28 mouse cellular contexts compared by ENCODE assay signal in genomic region chr3:96808136-96808535, GRCm38 (mm10). TPM values are rescaled to one million over a fixed set of nuclear protein-coding genes. Genes with fewer than 3 reads are reported as not detected.
DNase-seq lines count a peak whose midpoint lies in the region; ATAC-seq and TF ChIP-seq lines count a peak whose summit lies in the region.
"Had no signal": no experiment of that assay in that cellular context is flagged by ENCODE, and none has a peak within 500 bp of the region (broad histone marks: within the 10 kb centered on the region; RNA-seq: fewer than 3 reads in every experiment).

No protein-coding gene starts in this region.

- H3K9me3 ChIP-seq in intestine, embryonic 16.5 days (ENCODE audit: control insufficient read depth, low read length): no peaks in the 10 kb centered on the region
- H3K9me3 ChIP-seq: forebrain, embryonic 15.5 days; heart, embryonic 10.5 days; hindbrain, embryonic 15.5 days; intestine, embryonic 15.5 days had no signal

- peak; percentile 22 for DNase-seq in retina, postnatal 1 day
- no peak for DNase-seq in retina, embryonic 14.5 days (ENCODE audit: low spot score)
- peak; percentile 89 for DNase-seq in ES-CJ7 (ENCODE audit: low read depth, low spot score)
- DNase-seq in R1 (ENCODE audit: low read depth, low spot score): peak; percentile 97
- peak; percentile 46 for DNase-seq in brain, embryonic 14.5 days (ENCODE audit: low read depth)
- DNase-seq in adrenal gland, postnatal 4 days (ENCODE audit: low spot score in 2 of 2): no peak
- no peak for DNase-seq in layer of hippocampus, postnatal 14 days (ENCODE audit: low spot score in 2 of 2)
- DNase-seq: adrenal gland, postnatal 10 days; adrenal gland, postnatal 36 days; cerebellum, adult 11-12 months; cerebellum, adult 9-10 months; gastrocnemius, postnatal 25 days; heart, adult 18-20 months; kidney, adult 18-20 months had no signal

- TF ChIP-seq POLR2A in brain, embryonic 14.5 days (IDR thresholded peaks at IDR 0.05; ENCODE audit: borderline replicate concordance, extremely low read depth, insufficient read depth, insufficient read length, poor library complexity, severe bottlenecking): no peak

- no peaks in the 10 kb centered on the region for H3K27me3 ChIP-seq in intestine, embryonic 16.5 days (replicated peaks; ENCODE audit: control insufficient read depth, insufficient read depth, low read length)
- H3K27me3 ChIP-seq: forebrain, embryonic 15.5 days; hindbrain, embryonic 15.5 days; intestine, embryonic 15.5 days; Patski had no signal

- 65% methylated on average over 3 of the region's 3 CpGs for WGBS in intestine, embryonic 16.5 days

- no peak overlapping the region for H3K4me3 ChIP-seq in intestine, embryonic 16.5 days (ENCODE audit: low read length)
- H3K4me3 ChIP-seq: forebrain, embryonic 15.5 days; heart, embryonic 10.5 days; heart, embryonic 13.5 days; hindbrain, embryonic 15.5 days; intestine, embryonic 15.5 days had no signal

- no peak overlapping the region for H3K4me2 ChIP-seq in intestine, embryonic 16.5 days (ENCODE audit: low read depth, low read length)
- H3K4me2 ChIP-seq: forebrain, embryonic 15.5 days; heart, embryonic 13.5 days; hindbrain, embryonic 15.5 days; intestine, embryonic 15.5 days had no signal

- no peaks in the 10 kb centered on the region for H3K36me3 ChIP-seq in intestine, embryonic 16.5 days (ENCODE audit: control insufficient read depth, insufficient read depth, low read length)
- H3K36me3 ChIP-seq: forebrain, embryonic 15.5 days; heart, embryonic 10.5 days; intestine, embryonic 15.5 days had no signal

- H3K27ac ChIP-seq in intestine, embryonic 16.5 days (ENCODE audit: low read length): no peak overlapping the region
- H3K27ac ChIP-seq: forebrain, embryonic 15.5 days; heart, embryonic 13.5 days; hindbrain, embryonic 15.5 days; intestine, embryonic 15.5 days had no signal

- H3K4me1 ChIP-seq in intestine, embryonic 16.5 days (ENCODE audit: control insufficient read depth, insufficient read depth, low read length): peaks cover 6% of the 10 kb centered on the region; the same call in 1 of the 2 replicates
- H3K4me1 ChIP-seq: hindbrain, embryonic 15.5 days had no signal

- no peak overlapping the region for H3K9ac ChIP-seq in intestine, embryonic 16.5 days (ENCODE audit: low read depth, low read length)
- H3K9ac ChIP-seq: forebrain, embryonic 15.5 days; heart, embryonic 13.5 days; hindbrain, embryonic 15.5 days; intestine, embryonic 15.5 days had no signal

- no peak for TF ChIP-seq CTCF in brain, embryonic 14.5 days (IDR thresholded peaks at IDR 0.05; ENCODE audit: borderline replicate concordance, extremely low read depth, insufficient read depth, insufficient read length)

- no peak for ATAC-seq in intestine, embryonic 16.5 days
- ATAC-seq: forebrain, embryonic 15.5 days; intestine, embryonic 15.5 days had no signal

RNA-seq across cellular contexts. Expression of gene Pdzk1, which starts 20.9 kb away (rescaled TPM):
- polyA plus RNA-seq in brain, embryonic 14.5 days (2012; rRNA removed): 0.14 and 0.15 TPM in 2 replicates
- 10 to 100 TPM in 1 of 2 experiments, 1 to 10 TPM in 1; 7.2 to 40.4 TPM for total RNA-seq in adrenal gland, postnatal 4 days (2021)
- polyA plus RNA-seq in intestine, embryonic 16.5 days (2015; fragmentation: Nextera tagmentation; extraction: Ambion mirVana): 45.2 and 67.0 TPM in 2 replicates
- total RNA-seq in layer of hippocampus, postnatal 14 days (2021): under 1 TPM; 0.29 to 0.58 TPM
- total RNA-seq: adrenal gland, postnatal 36 days; gastrocnemius, adult 8-10 months; gastrocnemius, postnatal 25 days; heart, adult 18-20 months had no signal
- polyA plus RNA-seq: embryonic facial prominence, embryonic 11.5 days; embryonic facial prominence, embryonic 14.5 days; forebrain, embryonic 11.5 days; hindbrain, embryonic 11.5 days had no signal

RNA-seq across cellular contexts. Expression of gene Cd160, which starts 21.0 kb away (rescaled TPM):
- not detected in 2 replicates for polyA plus RNA-seq in brain, embryonic 14.5 days (2012; rRNA removed)
- total RNA-seq in adrenal gland, postnatal 4 days (2021): under 1 TPM in 1 of 2 experiments, not detected in 1; 0.48 TPM
- polyA plus RNA-seq in intestine, embryonic 16.5 days (2015; fragmentation: Nextera tagmentation; extraction: Ambion mirVana): 1.4 and 1.6 TPM in 2 replicates
- not detected for total RNA-seq in layer of hippocampus, postnatal 14 days (2021)
- total RNA-seq: gastrocnemius, adult 8-10 months; gastrocnemius, postnatal 25 days; heart, adult 18-20 months; heart, postnatal 14 days; heart, postnatal 4 days had no signal
- polyA plus RNA-seq: embryonic facial prominence, embryonic 11.5 days; forebrain, embryonic 11.5 days had no signal

Comparison
In these comparisons a context has a peak if more than half of its experiments do, and no peak if none do; other contexts are left out.
1. DNase-seq: peak in retina, postnatal 1 day (single experiment), ES-CJ7 (single experiment), R1 (single experiment) and brain, embryonic 14.5 days (single experiment); none in retina, embryonic 14.5 days (single experiment), adrenal gland, postnatal 4 days (0 of 2) and layer of hippocampus, postnatal 14 days (0 of 2).
2. RNA of gene Pdzk1, which starts 20.9 kb away (total RNA-seq): 7.2 to 40.4 TPM in adrenal gland, postnatal 4 days; 0.29 to 0.58 TPM in layer of hippocampus, postnatal 14 days; every median in the first group is over 4 times any median in the second.